Mouse (Mus musculus) left cerebral cortex, postnatal 4 days (tissue): Measurements from ENCODE around the gene Olfr1396. TPM values are rescaled to one million over a fixed set of nuclear protein-coding genes. Genes with fewer than 3 reads are reported as not detected.
"Not testable (repeated sequence)": the region's sequence is repeated elsewhere in the genome, so short reads cannot be mapped to it uniquely, and the experiment has no call there.

ENCODE experiments used
- DNase-seq: peaks from one replicate; pipeline ENCODE4 v3.0.0-alpha.2; 2022
- intact Hi-C: fragments of 180-260 bp; cut with DNase I; formaldehyde crosslinking; loops from one replicate; pipeline ENCODE4 v1.15.1; 2025
- total RNA-seq, 2 experiments: library from RNA; stranded (reverse); gene quantifications; 2 replicates each; pipeline ENCODE4 v1.2.3; 2021

Olfr1396 gene
- total RNA-seq, 2 experiments from 2014 or later = not detected

- intact Hi-C loops = no loop called here
- DNase-seq = no peak
These were observed 23.5 kb downstream of the Olfr1396 start for GRCm38 (mm10) chr11:49091171-49091570.

- no peak for DNase-seq
- intact Hi-C loops = no loop called here
These were observed 24.1 kb downstream of the Olfr1396 start for GRCm38 (mm10) chr11:49090551-49090950.

GRCm38 (mm10) chr11:49089735-49090507 lies 24.8 kb downstream of the Olfr1396 start:
- no peak for DNase-seq
- intact Hi-C loops = no loop called here

- intact Hi-C loops = no loop called here
- DNase-seq = no peak
These were observed 25.6 kb downstream of the Olfr1396 start for GRCm38 (mm10) chr11:49088990-49089652.

GRCm38 (mm10) chr11:49087830-49088616 lies 26.7 kb downstream of the Olfr1396 start:
- no peak for DNase-seq
- intact Hi-C loops = no loop called here

- no peak for DNase-seq
- intact Hi-C loops = no loop called here
These were observed 27.8 kb downstream of the Olfr1396 start for GRCm38 (mm10) chr11:49086858-49087361.

GRCm38 (mm10) chr11:49084875-49085274 lies 29.8 kb downstream of the Olfr1396 start:
- intact Hi-C loops = no loop called here
- peak; percentile 10 for DNase-seq

GRCm38 (mm10) chr11:49084385-49084784 lies 30.3 kb downstream of the Olfr1396 start:
- intact Hi-C loops = no loop called here

GRCm38 (mm10) chr11:49083808-49084207 lies 30.9 kb downstream of the Olfr1396 start:
- DNase-seq = no peak
- intact Hi-C loops = no loop called here

More at GRCm38 (mm10) chr11:49084385-49084784, 30.3 kb downstream of the Olfr1396 start:
- no peak for DNase-seq

GRCm38 (mm10) chr11:49083146-49083545 lies 31.5 kb downstream of the Olfr1396 start:
- intact Hi-C loops = no loop called here
- no peak for DNase-seq

GRCm38 (mm10) chr11:49081886-49082285 lies 32.8 kb downstream of the Olfr1396 start:
- intact Hi-C loops = no loop called here
- no peak for DNase-seq

- intact Hi-C loops = no loop called here
- DNase-seq = no peak
These were observed 33.3 kb downstream of the Olfr1396 start for GRCm38 (mm10) chr11:49081356-49081755.

GRCm38 (mm10) chr11:49080636-49081035 lies 34.0 kb downstream of the Olfr1396 start:
- DNase-seq = no peak
- intact Hi-C loops = no loop called here

GRCm38 (mm10) chr11:49078719-49079118 lies 36.0 kb downstream of the Olfr1396 start:
- intact Hi-C loops = no loop called here
- DNase-seq = no peak

GRCm38 (mm10) chr11:49077012-49077411 lies 37.7 kb downstream of the Olfr1396 start:
- intact Hi-C loops = loop anchor here (1.0 kb wide), 1 partner anchor 155 kb away; no protein-coding TSS in a partner anchor
- DNase-seq = no peak

- intact Hi-C loops, DNase-seq: not testable (repeated sequence)
These were observed 38.5 kb downstream of the Olfr1396 start, which contains the start of gene Ifi47 for GRCm38 (mm10) chr11:49076001-49076757. Ifi47 (plus strand) TSS chr11:49076587.

GRCm38 (mm10) chr11:49068358-49068757 lies 46.3 kb downstream of the Olfr1396 start:
- no peak for DNase-seq
- intact Hi-C loops = no loop called here

- intact Hi-C loops, DNase-seq: not testable (repeated sequence)
These were observed 50.8 kb downstream of the Olfr1396 start, which contains the start of gene Tgtp2 for GRCm38 (mm10) chr11:49063713-49064469. Tgtp2 (minus strand) TSS chr11:49064206.

- DNase-seq, intact Hi-C loops: not testable (repeated sequence)
These were observed 52.8 kb downstream of the Olfr1396 start for GRCm38 (mm10) chr11:49061865-49062264.
